Mouse (Mus musculus): ENCODE measurements at regions not wholly inside any gene's neighbourhood (a gene's known extent, or its start where the extent isn't known, plus 50 kb on each side); places are given as distances from the start of the nearest gene placed in this dataset.

- TF ChIP-seq CTCF (conservative IDR thresholded peaks at IDR 0.05; ENCODE audit: low read length) (no peak), POU5F1 (IDR thresholded peaks at IDR 0.05; ENCODE audit: borderline replicate concordance, low read length) (no peak), NANOG (IDR thresholded peaks at IDR 0.05; ENCODE audit: borderline replicate concordance, low read length) (no peak)
Observed at GRCm38 (mm10) chr17:55083357-55084099, 361.7 kb upstream of the St6gal2 start.

Data from E14TG2a.4 (cell line).